Comparison of ENCODE assay signal across 10 mouse cellular contexts in the genomic region with DNA sequence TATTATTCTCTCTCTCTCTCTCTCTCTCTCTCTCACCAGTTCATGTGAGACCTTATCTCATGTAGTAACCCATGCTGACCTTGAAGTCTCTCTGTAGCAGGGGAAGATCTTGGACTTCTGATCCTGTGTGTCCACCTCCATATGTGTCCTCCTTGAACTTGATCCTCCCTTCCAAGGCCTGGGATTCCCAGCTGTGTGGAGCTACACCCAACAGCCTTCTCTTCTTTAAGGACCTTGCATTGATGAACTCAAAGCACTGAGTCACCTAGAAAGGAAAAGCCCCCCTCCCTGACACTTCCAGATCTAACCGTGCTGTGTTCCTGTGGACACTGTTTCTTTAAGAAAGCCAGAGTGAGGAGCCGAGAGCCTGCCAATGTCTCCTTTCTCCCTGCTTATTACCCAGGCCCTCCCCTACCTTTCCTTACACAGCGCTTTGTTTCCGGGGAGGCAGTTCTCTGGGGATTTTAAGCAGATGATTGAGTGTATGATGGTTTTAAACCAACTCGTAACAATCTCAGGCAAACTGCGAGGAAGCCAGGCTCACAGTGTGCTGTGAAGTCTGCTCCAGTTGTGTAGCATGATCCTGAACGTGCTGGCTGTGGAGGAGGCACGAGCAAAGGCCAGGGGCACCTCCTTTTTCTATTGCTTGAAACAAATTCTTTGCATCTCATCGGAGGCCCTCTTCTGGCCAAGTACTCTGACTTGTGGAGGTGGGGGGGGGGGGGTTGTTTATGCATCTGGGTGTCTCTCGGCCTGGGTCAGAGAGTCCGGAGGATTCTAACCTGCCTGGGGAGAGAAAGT.
DNase-seq lines count a peak whose midpoint lies in the region; ATAC-seq lines count a peak whose summit lies in the region.
"Had no signal": no experiment of that assay in that cellular context is flagged by ENCODE, and none has a peak within 500 bp of the region (broad histone marks: within the 10 kb centered on the region; RNA-seq: fewer than 3 reads in every experiment).

No protein-coding gene starts in this region.

- H3K4me1 ChIP-seq in kidney, embryonic 16.5 days (ENCODE audit: insufficient read depth, low read length), result peaks cover 19% of the 10 kb centered on the region
- H3K4me1 ChIP-seq in embryonic facial prominence, embryonic 11.5 days (ENCODE audit: control insufficient read depth, insufficient read depth, low read length), result peaks cover 4% of the 10 kb centered on the region; the same call in 1 of the 2 replicates
- peaks cover 33% of the 10 kb centered on the region for H3K4me1 ChIP-seq in heart, embryonic 16.5 days (ENCODE audit: control insufficient read depth, insufficient read depth, low read length)
- H3K4me1 ChIP-seq in midbrain, embryonic 13.5 days (replicated peaks), result peaks cover 27% of the 10 kb centered on the region

- H3K36me3 ChIP-seq in kidney, embryonic 16.5 days (ENCODE audit: insufficient read depth, low read length), result no peaks in the 10 kb centered on the region
- no peaks in the 10 kb centered on the region for H3K36me3 ChIP-seq in embryonic facial prominence, embryonic 11.5 days (replicated peaks; ENCODE audit: control insufficient read depth, insufficient read depth, low read depth, low read length)
- H3K36me3 ChIP-seq in heart, embryonic 16.5 days (ENCODE audit: control insufficient read depth, insufficient read depth), result no peaks in the 10 kb centered on the region; the same call in 1 of the 2 replicates
- no peaks in the 10 kb centered on the region for H3K36me3 ChIP-seq in midbrain, embryonic 13.5 days

- no peak for DNase-seq in kidney, postnatal 14 days
- DNase-seq in embryonic facial prominence, embryonic 11.5 days (ENCODE audit: low spot score), result no peak
- no peak for DNase-seq in layer of hippocampus, adult 9-10 months (ENCODE audit: low spot score)
- no peak for DNase-seq in adrenal gland, postnatal 25 days
- DNase-seq in layer of hippocampus, postnatal 36 days, result no peak

- peak overlapping the region; percentile 57; the same call in 1 of the 2 replicates for H3K27ac ChIP-seq in kidney, embryonic 16.5 days (ENCODE audit: low read length)
- peak overlapping the region; percentile 16; the same call in 1 of the 2 replicates for H3K27ac ChIP-seq in embryonic facial prominence, embryonic 11.5 days (replicated peaks; ENCODE audit: low read depth, low read length)
- H3K27ac ChIP-seq in heart, embryonic 16.5 days (ENCODE audit: low read length), result peak overlapping the region; percentile 81
- H3K27ac ChIP-seq in midbrain, embryonic 13.5 days, result peak overlapping the region; percentile 49
- H3K27ac ChIP-seq: liver, embryonic 14.5 days had no signal

- no peaks in the 10 kb centered on the region for H3K9me3 ChIP-seq in kidney, embryonic 16.5 days (ENCODE audit: low read length)
- no peaks in the 10 kb centered on the region for H3K9me3 ChIP-seq in embryonic facial prominence, embryonic 11.5 days (replicated peaks; ENCODE audit: control insufficient read depth, low read length)
- H3K9me3 ChIP-seq in heart, embryonic 16.5 days (replicated peaks; ENCODE audit: control insufficient read depth, low read length), result no peaks in the 10 kb centered on the region
- H3K9me3 ChIP-seq in midbrain, embryonic 13.5 days, result no peaks in the 10 kb centered on the region

- no peaks in the 10 kb centered on the region for H3K27me3 ChIP-seq in kidney, embryonic 16.5 days (ENCODE audit: insufficient read depth, low read length)
- no peaks in the 10 kb centered on the region for H3K27me3 ChIP-seq in embryonic facial prominence, embryonic 11.5 days (ENCODE audit: control insufficient read depth, insufficient read depth, low read length)
- H3K27me3 ChIP-seq in heart, embryonic 16.5 days (ENCODE audit: control insufficient read depth, insufficient read depth, low read length), result no peaks in the 10 kb centered on the region
- peaks cover 14% of the 10 kb centered on the region; the same call in 1 of the 2 replicates for H3K27me3 ChIP-seq in midbrain, embryonic 13.5 days

- ATAC-seq in kidney, embryonic 16.5 days (ENCODE audit: low FRiP score, low TSS enrichment), result peak; percentile 31; the same call in 1 of the 2 replicates
- ATAC-seq in embryonic facial prominence, embryonic 11.5 days (replicated peaks; ENCODE audit: insufficient number of reproducible peaks, low FRiP score, low TSS enrichment, low read depth), result no peak
- no peak for ATAC-seq in heart, embryonic 16.5 days (replicated peaks; ENCODE audit: extremely low read depth, insufficient read depth, low FRiP score)
- ATAC-seq in midbrain, embryonic 13.5 days, result peak; percentile 72; the same call in 1 of the 2 replicates

- H3K4me3 ChIP-seq in kidney, embryonic 16.5 days (ENCODE audit: low read length), result peak overlapping the region; percentile 6; the same call in 1 of the 2 replicates
- no peak overlapping the region for H3K4me3 ChIP-seq in embryonic facial prominence, embryonic 11.5 days (ENCODE audit: low read depth, low read length)
- no peak overlapping the region for H3K4me3 ChIP-seq in heart, embryonic 16.5 days (ENCODE audit: low read length)
- H3K4me3 ChIP-seq in midbrain, embryonic 13.5 days (replicated peaks), result 0 out of 2 replicates have a peak overlapping the region, but pooled peaks have one; percentile 10
- H3K4me3 ChIP-seq: erythroblast, embryonic 14.5 days had no signal

- WGBS in kidney, embryonic 16.5 days, result 7% methylated on average over 11 of the region's 11 CpGs
- 22% methylated on average over 11 of the region's 11 CpGs for WGBS in embryonic facial prominence, embryonic 11.5 days
- 25% methylated on average over 11 of the region's 11 CpGs for WGBS in heart, embryonic 16.5 days
- WGBS in midbrain, embryonic 13.5 days, result 8% methylated on average over 11 of the region's 11 CpGs

- peak overlapping the region; percentile 19 for H3K4me2 ChIP-seq in kidney, embryonic 16.5 days (replicated peaks; ENCODE audit: low read depth, low read length)
- H3K4me2 ChIP-seq in embryonic facial prominence, embryonic 11.5 days (ENCODE audit: low read depth, low read length), result no peak overlapping the region
- peak overlapping the region; percentile 23 for H3K4me2 ChIP-seq in heart, embryonic 16.5 days (ENCODE audit: low read depth, low read length)
- H3K4me2 ChIP-seq in midbrain, embryonic 13.5 days (replicated peaks), result peak overlapping the region; percentile 37

- peak overlapping the region; percentile 53 for H3K9ac ChIP-seq in kidney, embryonic 16.5 days (replicated peaks; ENCODE audit: low read length)
- peak overlapping the region; percentile 34 for H3K9ac ChIP-seq in embryonic facial prominence, embryonic 11.5 days (replicated peaks; ENCODE audit: low read length)
- peak overlapping the region; percentile 36 for H3K9ac ChIP-seq in heart, embryonic 16.5 days (ENCODE audit: low read length)
- H3K9ac ChIP-seq in midbrain, embryonic 13.5 days (replicated peaks), result peak overlapping the region; percentile 28; the same call in 1 of the 2 replicates
- H3K9ac ChIP-seq: liver, embryonic 14.5 days had no signal

Comparison
In these comparisons a context has a peak if more than half of its experiments do, and no peak if none do; other contexts are left out.
1. ATAC-seq: peak in kidney, embryonic 16.5 days (single experiment) and midbrain, embryonic 13.5 days (single experiment); none in embryonic facial prominence, embryonic 11.5 days (single experiment) and heart, embryonic 16.5 days (single experiment).
2. H3K27ac ChIP-seq: peak in every context shown above with its lines; median percentile 81 in heart, embryonic 16.5 days; 57 in kidney, embryonic 16.5 days; 49 in midbrain, embryonic 13.5 days; 16 in embryonic facial prominence, embryonic 11.5 days.
3. H3K4me3 ChIP-seq: peak in kidney, embryonic 16.5 days (single experiment) and midbrain, embryonic 13.5 days (single experiment); none in embryonic facial prominence, embryonic 11.5 days (single experiment) and heart, embryonic 16.5 days (single experiment).
4. Peak in every context shown above with its lines, with median percentiles within 50 percentile points of each other: H3K9ac ChIP-seq.